Mouse (Mus musculus) skeletal muscle tissue, adult 2 months (tissue): Measurements from ENCODE around the gene Cdc37l1.

Source experiments
- DNase-seq: peaks from one replicate; pipeline ENCODE4 v3.0.0-alpha.2; 2012; ENCODE audit warnings: low read depth, low spot score

Gene Cdc37l1

DNA sequence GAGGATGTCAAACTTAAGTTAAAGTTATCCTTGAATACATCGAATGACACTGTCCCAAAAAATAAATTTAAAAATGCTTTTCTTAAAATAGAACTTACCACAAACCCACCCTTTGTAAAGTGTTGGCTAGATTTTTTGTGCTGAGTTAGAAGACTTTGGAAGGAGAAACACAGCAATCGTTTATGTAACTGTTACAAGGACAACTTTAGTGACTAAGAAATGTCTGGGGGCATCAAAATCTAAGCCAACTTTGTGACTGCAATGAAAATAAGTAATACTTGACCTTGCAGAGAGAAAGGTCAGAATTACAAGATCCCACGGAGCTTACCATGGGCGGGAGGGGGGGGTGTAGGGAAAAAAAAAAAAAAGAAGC, 56.8 kb downstream of the Cdc37l1 start:
- DNase-seq: no peak

DNA sequence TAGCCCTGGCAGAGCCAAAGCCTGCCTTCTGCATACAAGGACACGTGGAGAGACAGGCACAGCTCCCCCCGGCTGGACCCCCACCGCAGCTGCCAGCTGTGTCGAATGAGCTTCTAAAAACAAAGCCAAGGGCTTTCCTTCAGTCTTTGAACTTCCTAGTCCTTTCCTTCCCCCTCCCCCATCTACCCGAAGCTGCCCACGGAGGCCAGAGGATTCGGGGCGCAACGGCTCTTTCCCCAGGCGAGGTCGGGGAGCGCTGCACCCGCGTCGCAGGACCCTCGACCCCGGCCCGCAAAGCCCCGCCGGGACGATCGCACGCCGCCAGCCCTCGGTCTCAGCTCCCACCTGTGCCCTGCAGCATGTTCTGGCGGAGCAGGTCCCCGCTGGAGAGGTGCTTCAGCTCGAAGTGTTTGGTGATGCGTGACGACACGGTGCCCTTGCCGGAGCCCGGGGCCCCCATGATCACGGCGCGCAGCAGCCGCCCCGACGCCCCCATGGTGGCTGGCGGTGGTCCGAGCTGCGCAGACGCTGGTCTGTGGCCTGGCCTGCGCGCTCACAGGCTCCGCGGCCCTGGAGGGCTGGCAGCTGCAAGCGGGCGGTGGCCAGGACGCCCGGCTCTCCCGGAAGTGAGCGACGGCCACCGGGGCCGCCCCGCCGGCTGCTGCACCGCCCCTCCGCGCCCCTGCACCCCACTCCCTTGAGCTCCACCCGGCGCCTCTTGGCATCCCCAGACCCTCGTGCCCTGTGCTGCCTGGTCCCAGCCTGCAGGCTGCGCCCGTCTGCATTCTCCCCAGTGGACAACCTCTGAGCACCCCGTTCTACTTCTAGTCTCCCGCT, 57.4 kb downstream of the Cdc37l1 start, which contains the start of gene Ak3:
Gene Ak3, minus strand, starts transcription at position 628 of the 837 bp plus-strand sequence.
- DNase-seq: peak; percentile 74

DNA sequence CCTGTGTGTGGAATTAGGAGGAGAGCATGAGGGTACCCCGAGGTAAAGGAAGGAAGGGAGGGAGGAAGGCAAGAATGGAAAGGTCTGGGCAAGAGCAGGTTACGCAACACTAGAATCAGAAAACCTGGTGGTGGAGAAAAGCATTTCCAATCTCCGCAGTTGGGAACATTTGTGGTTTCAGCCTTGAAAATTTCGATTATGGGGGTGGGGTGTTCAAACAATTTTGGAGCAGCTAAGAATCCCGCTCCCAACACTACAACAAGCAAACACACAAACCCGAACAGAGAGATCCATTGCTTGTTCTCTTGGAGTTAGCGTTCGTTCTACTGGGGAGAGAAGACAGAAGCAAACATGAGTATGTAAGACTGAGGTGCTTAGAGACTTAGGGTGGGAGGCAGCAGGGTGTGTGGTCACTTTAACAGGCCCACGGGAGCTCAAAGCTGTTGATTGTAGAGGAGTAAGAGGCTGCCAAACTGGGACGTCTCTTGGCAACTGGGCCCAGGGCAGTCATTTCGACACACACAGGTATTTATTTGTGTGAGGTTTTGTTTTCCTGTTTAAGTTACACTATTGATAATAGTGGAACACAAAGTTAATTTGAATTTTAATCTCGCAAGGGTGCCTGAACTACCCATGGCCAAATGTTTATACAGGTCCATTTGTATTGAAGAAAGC, 59.4 kb downstream of the Cdc37l1 start:
- no peak for DNase-seq

DNA sequence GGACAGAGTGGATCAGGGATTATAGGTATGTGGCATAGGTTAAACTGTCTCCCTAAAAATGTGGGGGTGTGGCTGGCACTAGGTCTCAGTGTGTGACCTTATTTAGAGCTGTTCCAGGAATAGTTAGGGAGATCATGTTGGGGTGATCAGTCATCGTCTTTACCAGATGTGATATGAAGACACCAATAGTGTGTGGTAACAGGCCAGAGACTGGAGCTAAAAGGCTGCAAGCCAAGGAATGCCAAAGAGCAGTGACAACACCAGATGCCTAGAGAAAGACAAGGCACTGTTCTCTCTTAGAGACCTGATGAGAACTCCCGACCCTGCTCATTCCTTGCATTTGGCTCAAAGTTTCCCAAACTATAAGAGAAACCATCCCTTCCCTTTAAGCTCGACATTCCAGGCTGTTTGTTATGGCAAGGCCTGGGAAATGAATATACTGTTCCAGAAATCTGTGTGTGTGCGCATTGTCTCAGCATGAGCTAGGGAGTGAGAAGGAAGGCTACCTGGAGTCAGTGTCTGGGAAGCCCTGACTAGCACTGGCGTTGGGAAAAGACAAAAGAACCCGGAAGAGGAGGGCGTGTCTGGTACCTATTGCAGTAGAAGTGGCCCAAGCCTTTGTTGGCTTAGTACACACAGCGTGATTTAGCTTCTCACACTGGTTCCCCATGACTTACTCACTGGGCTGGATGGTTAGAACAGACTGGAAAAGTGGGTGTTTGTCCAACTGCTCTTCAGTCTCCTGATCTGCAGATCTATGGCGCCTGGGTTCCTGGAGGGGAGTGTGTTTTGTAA, 60.2 kb downstream of the Cdc37l1 start:
- DNase-seq: no peak

DNA sequence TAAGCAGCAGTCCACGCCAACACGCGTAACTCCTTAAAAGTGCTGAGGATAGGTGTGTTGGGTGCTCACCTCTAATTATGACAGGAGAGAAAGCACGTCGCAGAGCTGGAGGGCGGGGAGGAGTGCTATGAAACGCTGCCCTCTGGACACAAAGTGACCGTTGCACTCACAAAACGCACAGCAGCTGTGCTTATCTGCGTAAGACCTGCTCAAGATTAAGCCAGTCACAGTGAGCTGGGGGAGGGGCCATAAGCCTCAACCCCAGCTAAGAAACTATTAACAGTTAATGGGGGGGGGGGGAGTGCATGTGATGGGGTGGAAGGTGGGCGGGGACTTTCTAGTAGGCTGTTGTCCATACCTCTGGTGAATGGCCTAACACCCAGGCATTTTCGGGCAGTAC, 62.6 kb downstream of the Cdc37l1 start:
- no peak for DNase-seq

DNA sequence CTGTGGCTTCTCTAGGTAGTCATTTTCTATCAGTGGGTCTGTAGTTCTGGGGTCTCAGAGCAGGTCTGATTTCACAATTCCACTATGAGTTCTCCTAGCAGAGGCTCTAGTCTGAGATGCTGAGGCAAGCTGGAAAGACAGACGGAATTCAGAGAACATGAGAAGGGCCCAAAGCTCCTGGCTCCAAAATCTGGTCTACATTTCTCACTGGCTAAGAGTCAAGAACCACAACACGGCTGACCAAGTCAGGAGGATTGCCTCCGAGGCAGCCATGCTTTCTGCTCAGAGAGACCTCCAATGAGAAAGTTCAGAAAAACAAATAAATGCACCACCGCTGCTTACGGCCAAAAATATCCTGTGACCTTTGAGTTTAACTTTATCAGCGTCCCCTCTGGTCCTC, 64.4 kb downstream of the Cdc37l1 start:
- DNase-seq: peak; percentile 47

DNA sequence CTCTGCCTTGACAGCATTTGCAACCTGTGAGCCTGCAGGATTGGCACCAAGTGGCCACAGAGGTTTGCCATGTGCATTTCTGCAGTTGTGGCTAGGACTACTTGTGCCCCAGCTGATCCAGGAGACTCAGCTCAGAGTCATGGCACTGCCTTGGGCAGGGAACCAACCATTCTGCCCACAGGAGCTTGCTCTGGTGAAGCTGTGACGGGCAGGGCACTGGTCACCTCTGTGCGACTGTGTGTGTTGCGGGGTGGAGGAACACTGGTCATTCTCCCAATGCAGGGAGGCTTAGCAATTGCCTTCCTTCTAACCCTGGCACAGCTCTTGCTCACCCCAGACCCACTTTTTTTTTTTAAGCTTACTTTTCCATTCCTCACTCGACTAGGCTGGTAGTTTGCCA, 65.3 kb downstream of the Cdc37l1 start:
- DNase-seq: no peak

DNA sequence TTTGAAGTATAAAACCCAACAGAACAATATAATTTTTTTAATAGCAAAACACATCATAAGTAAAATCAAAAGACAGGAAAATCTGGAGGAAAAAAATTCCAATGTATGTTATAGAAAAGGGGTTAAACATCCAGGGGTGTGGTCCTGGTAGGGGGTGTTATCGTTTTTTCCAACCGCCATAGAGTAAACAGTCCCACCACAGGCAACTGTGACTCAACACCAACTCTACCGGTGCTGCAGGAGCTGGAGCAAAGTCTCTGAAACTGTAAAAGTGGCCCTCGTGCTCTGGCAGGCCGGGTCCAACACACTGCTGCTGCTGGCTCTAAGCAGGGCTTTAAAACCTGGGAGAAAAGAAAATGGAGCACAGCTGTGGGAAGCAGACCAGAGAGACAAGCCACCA, 68.6 kb downstream of the Cdc37l1 start:
- DNase-seq: no peak

DNA sequence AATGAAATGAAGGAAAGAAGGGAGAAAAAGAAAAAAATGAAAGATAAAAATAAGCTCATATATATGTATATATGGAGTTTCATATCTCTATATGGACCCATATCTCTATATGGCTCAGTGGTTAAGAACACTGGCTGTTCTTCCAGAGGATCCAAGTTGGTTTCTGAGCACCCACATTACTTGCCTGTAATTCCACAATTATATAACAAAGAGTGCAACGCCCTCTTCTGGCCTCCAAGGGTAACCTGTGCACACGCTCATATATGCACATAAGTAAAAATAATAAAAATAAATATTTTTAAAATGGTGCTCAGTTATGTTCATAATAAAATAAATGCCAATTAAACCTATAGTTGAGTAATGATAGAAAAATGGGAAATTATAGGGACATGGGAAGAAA, 69.5 kb downstream of the Cdc37l1 start:
- no peak for DNase-seq

DNA sequence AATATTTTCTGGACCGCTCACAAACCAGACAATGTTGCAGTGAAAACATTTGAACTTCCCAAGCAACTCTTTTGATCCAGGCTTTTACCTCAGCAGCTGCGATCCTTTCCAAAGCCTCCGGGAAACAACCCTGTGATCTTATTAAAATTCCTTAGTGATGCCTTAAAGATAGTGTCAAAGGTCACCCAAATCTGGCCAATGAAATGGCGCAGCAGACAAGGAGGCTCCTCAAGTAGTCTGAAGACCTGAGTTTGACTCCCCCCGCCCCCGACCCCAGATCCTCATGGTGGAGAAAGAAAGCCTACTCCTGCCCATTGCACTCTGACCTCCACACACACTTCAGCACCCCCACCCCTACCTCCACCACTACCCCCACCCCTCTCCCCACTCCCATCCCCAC, 70.1 kb downstream of the Cdc37l1 start:
- DNase-seq: no peak

DNA sequence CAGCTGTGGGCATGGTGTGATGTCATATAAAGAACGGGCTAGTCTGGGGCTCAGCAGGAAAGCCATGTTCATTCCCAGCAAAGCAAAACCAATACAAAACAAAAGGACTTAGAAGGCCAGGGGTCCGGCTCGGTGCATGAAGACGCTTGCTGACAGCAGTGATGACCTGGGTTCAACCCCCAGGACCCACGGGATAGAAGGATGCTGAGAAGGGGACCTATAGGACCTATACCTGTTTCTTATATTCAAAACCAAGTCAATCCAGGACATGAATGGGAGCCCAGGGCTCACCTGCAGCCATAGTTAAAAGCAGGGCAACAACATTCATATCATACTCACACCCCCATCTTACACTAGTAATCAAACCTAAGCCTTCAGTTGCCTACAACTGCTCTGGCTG, 72.9 kb downstream of the Cdc37l1 start:
- no peak for DNase-seq

DNA sequence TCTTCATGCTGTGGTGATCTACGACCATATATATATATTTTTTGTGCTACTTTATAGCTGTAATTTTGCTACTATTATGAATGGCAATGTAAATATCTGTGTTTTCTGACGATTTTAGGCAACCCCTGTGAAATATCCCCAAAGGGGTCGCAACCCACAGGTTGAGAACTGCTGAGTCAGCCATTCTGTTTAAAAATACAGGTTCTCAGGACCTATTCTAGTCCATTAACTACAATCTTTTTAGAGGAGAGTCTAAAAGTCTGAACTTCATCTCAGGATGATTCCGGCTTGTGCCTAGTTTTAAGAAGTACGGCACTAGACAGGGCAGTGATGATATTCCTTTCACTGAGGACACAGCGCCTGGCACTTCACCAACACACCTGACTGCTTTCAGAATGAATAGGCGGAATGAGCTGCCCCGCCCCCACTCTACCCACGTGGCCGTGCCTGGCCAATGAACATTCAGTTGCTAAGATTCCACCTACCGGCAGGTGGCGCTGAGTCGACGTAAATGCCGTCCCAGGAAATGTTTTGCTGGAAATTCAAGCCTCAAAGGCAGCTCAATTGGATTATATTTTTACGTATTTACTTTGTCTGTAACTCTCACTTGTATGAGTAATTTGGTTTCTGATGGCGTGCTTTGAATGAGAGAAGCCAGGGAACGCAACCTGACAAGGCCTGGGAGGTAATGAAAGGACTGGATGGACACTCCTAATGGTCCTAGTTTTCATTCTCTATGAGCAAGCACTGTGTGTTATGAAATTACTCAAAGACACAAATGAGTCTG, 73.6 kb downstream of the Cdc37l1 start:
- DNase-seq: peak; percentile 95

DNA sequence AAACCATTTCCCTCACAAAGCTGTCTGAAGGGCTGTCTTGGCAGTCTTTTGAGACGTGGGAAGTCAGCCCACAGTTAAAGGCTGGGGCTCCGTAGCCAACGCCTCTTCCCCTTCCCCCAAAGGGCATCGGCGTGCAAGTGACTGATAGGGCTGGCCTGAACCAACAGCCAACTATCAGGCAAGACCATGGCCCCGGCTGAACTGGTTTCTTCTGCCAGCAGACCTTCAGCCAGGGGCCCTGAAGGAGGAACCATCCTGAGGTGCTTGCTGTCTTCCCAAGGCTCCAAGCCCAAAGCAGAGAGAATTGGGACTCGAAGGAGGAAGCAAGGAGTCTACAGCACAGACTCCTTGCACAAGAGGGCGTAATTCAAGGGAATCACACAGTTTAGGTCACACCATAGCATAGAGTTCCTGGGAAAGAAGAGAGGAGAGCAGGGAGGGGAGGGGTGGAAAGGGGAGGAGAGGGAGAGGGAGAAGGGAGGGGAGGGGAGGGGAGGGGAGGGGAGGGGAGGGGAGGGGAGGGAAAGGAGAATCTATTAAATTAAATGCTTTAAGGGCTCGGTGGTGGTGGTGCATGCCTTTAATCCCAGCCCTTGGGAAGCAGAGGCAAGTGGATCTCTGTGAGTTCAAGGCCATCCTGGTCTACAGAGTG, 74.4 kb downstream of the Cdc37l1 start:
- DNase-seq: peak; percentile 59

DNA sequence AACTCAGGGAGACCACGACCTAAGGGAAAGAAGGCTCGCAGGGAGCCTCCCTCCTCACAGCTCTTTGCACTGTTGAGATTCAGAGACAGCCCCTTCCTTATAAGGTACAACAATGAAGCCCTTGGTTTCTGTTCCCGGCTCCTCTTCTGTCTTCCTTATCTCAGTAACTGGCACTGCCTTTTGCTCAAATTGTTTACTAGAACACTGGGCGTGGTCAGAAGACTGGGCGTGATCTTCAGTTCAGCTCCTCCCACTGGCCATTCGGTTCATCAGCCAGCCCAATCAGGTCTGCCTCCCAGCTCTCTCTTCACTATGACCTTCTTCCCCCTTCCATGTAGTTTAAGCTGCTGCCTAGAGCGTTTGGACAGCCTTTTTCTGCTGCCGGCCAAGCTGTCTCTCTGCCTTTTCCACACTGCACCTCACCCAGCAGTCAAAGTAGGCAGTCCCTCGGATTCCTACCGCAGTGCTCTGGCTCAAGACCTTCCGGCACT, 76.9 kb downstream of the Cdc37l1 start:
- peak; percentile 94 for DNase-seq

DNA sequence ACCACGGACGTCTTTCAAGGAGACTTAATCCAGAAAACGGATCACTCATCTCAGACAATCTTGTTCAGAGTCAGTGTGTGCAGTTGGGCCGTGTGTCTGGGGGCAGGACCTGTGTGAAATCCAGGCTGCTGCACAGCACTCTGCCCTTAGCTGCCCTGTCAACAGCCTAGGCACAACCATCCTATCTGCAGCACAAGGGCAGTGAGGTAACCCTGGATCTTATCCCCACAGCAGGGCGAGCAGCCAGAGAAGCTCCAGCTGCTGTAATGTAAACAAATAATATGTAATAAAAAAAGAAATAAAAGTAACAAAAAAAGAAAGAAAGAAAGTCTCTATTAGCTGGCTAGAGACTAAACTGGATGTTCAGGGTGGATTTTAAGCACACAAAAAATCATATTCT, 79.0 kb downstream of the Cdc37l1 start:
- no peak for DNase-seq

DNA sequence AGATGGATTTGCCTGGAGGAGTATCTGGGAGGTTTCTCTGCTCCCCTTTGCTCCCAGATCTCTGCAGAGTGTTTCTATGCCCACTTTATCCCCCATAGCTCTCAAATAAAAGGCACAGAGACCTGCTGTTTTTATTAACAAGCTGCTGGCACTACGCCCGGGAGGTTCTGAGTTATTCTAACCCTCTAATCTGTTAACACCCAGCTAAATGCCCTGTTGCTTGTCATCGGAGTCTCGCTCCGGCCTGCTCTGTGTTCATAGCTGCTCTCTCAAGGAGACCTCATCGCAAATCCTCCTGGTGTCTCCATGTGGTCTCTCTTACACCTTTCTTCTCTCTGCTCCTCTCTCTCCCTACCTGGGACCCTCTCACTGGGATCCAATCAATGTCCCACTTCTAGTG, 84.7 kb downstream of the Cdc37l1 start:
- DNase-seq: no peak
